Mouse (Mus musculus): ENCODE results near the gene Cpt2. TPM values are rescaled to one million over a fixed set of nuclear protein-coding genes. Genes with fewer than 3 reads are reported as not detected.

The Cpt2 gene
- polyA plus RNA-seq, 1 experiment from 2014 or later, result 52.8 TPM

GRCm38 (mm10) chr4:107904252-107904651 lies 19.2 kb downstream of the Cpt2 start:
- no peak overlapping the region for H3K9ac ChIP-seq (ENCODE audit: low read depth, low read length)
- H3K9me3 ChIP-seq (ENCODE audit: control insufficient read depth, low read length), result no peaks in the 10 kb centered on the region
- ATAC-seq (replicated peaks; ENCODE audit: low FRiP score) (peak; percentile 77), DNase-seq (ENCODE audit: low spot score) (peak; percentile 36)
- H3K4me3 ChIP-seq (ENCODE audit: low read depth, low read length), result no peak overlapping the region
- H3K27me3 ChIP-seq (replicated peaks; ENCODE audit: control insufficient read depth, insufficient read depth, low read length), result no peaks in the 10 kb centered on the region
- H3K4me1 ChIP-seq (replicated peaks; ENCODE audit: control insufficient read depth, insufficient read depth, low read length), result peaks cover 12% of the 10 kb centered on the region
- peak overlapping the region; percentile 9; the same call in 1 of the 2 replicates for H3K4me2 ChIP-seq
- H3K36me3 ChIP-seq (ENCODE audit: control insufficient read depth, insufficient read depth, low read length), result peaks cover 16% of the 10 kb centered on the region; the same call in 1 of the 2 replicates
- H3K27ac ChIP-seq (ENCODE audit: low read depth, low read length), result no peak overlapping the region
- WGBS, result 46% methylated on average over 10 of the region's 10 CpGs

GRCm38 (mm10) chr4:107900206-107900605 lies 23.2 kb downstream of the Cpt2 start:
- H3K27ac ChIP-seq (ENCODE audit: low read depth, low read length), result peak overlapping the region; percentile 76
- ATAC-seq (replicated peaks; ENCODE audit: low FRiP score) (no peak), DNase-seq (ENCODE audit: low spot score) (no peak)
- WGBS, result 84% methylated on average over 3 of the region's 3 CpGs
- no peaks in the 10 kb centered on the region for H3K9me3 ChIP-seq (ENCODE audit: control insufficient read depth, low read length)
- H3K4me1 ChIP-seq (replicated peaks; ENCODE audit: control insufficient read depth, insufficient read depth, low read length), result peaks cover 12% of the 10 kb centered on the region
- peaks cover 13% of the 10 kb centered on the region for H3K36me3 ChIP-seq (ENCODE audit: control insufficient read depth, insufficient read depth, low read length)
- H3K4me3 ChIP-seq (ENCODE audit: low read depth, low read length), result no peak overlapping the region
- no peaks in the 10 kb centered on the region for H3K27me3 ChIP-seq (replicated peaks; ENCODE audit: control insufficient read depth, insufficient read depth, low read length)
- H3K4me2 ChIP-seq, result peak overlapping the region; percentile 24; the same call in 1 of the 2 replicates
- H3K9ac ChIP-seq (ENCODE audit: low read depth, low read length), result no peak overlapping the region

GRCm38 (mm10) chr4:107899211-107899927 lies 24.0 kb downstream of the Cpt2 start:
- H3K4me1 ChIP-seq (replicated peaks; ENCODE audit: control insufficient read depth, insufficient read depth, low read length), result peaks cover 11% of the 10 kb centered on the region
- H3K4me2 ChIP-seq, result peak overlapping the region; percentile 24; the same call in 1 of the 2 replicates
- ATAC-seq (replicated peaks; ENCODE audit: low FRiP score) (peak; percentile 52; the same call in 1 of the 2 replicates), DNase-seq (ENCODE audit: low spot score) (no peak)
- no peak overlapping the region for H3K4me3 ChIP-seq (ENCODE audit: low read depth, low read length)
- WGBS, result 71% methylated on average over 5 of the region's 5 CpGs
- no peaks in the 10 kb centered on the region for H3K27me3 ChIP-seq (replicated peaks; ENCODE audit: control insufficient read depth, insufficient read depth, low read length)
- peaks cover 13% of the 10 kb centered on the region for H3K36me3 ChIP-seq (ENCODE audit: control insufficient read depth, insufficient read depth, low read length)
- H3K27ac ChIP-seq (ENCODE audit: low read depth, low read length), result peak overlapping the region; percentile 76
- H3K9ac ChIP-seq (ENCODE audit: low read depth, low read length), result no peak overlapping the region
- H3K9me3 ChIP-seq (ENCODE audit: control insufficient read depth, low read length), result no peaks in the 10 kb centered on the region

GRCm38 (mm10) chr4:107892663-107893062 lies 30.7 kb downstream of the Cpt2 start:
- H3K27ac ChIP-seq (ENCODE audit: low read depth, low read length), result no peak overlapping the region
- DNase-seq (ENCODE audit: low spot score) (no peak), ATAC-seq (replicated peaks; ENCODE audit: low FRiP score) (no peak)
- H3K36me3 ChIP-seq (ENCODE audit: control insufficient read depth, insufficient read depth, low read length), result peaks cover 25% of the 10 kb centered on the region
- no peaks in the 10 kb centered on the region for H3K27me3 ChIP-seq (replicated peaks; ENCODE audit: control insufficient read depth, insufficient read depth, low read length)
- H3K4me1 ChIP-seq (replicated peaks; ENCODE audit: control insufficient read depth, insufficient read depth, low read length), result peaks cover 15% of the 10 kb centered on the region
- no peak overlapping the region for H3K9ac ChIP-seq (ENCODE audit: low read depth, low read length)
- no peaks in the 10 kb centered on the region for H3K9me3 ChIP-seq (ENCODE audit: control insufficient read depth, low read length)
- WGBS, result 79% methylated on average over 2 of the region's 2 CpGs
- H3K4me3 ChIP-seq (ENCODE audit: low read depth, low read length), result no peak overlapping the region
- H3K4me2 ChIP-seq, result no peak overlapping the region

- peaks cover 26% of the 10 kb centered on the region for H3K36me3 ChIP-seq (ENCODE audit: control insufficient read depth, insufficient read depth, low read length)
- no peaks in the 10 kb centered on the region for H3K27me3 ChIP-seq (replicated peaks; ENCODE audit: control insufficient read depth, insufficient read depth, low read length)
- H3K27ac ChIP-seq (ENCODE audit: low read depth, low read length), result peak within 1 kb of the TSS; percentile 84
- peak within 1 kb of the TSS; percentile 67 for H3K4me3 ChIP-seq (ENCODE audit: low read depth, low read length)
- peak; percentile 93 for ATAC-seq (replicated peaks; ENCODE audit: low FRiP score)
- WGBS, result under 1% methylated on average over 46 of the region's 48 CpGs
- no peaks in the 10 kb centered on the region for H3K9me3 ChIP-seq (ENCODE audit: control insufficient read depth, low read length)
- peak within 1 kb of the TSS; percentile 63 for H3K9ac ChIP-seq (ENCODE audit: low read depth, low read length)
- H3K4me2 ChIP-seq, result peak within 1 kb of the TSS; percentile 94
- peaks cover 18% of the 10 kb centered on the region for H3K4me1 ChIP-seq (replicated peaks; ENCODE audit: control insufficient read depth, insufficient read depth, low read length)
- peak; percentile 95 for DNase-seq (ENCODE audit: low spot score)
Measured at GRCm38 (mm10) chr4:107889731-107890432, 33.5 kb downstream of the Cpt2 start, which contains the start of gene 0610037L13Rik. Gene 0610037L13Rik, plus strand, starts transcription at chr4:107889813.

GRCm38 (mm10) chr4:107889385-107889730 lies 34.1 kb downstream of the Cpt2 start:
- ATAC-seq (replicated peaks; ENCODE audit: low FRiP score) (peak; percentile 27), DNase-seq (ENCODE audit: low spot score) (no peak)
- Histone ChIP-seq H3K4me2 (peak overlapping the region; percentile 94), H3K27ac (ENCODE audit: low read depth, low read length) (peak overlapping the region; percentile 84), H3K9me3 (ENCODE audit: control insufficient read depth, low read length) (no peaks in the 10 kb centered on the region), H3K36me3 (ENCODE audit: control insufficient read depth, insufficient read depth, low read length) (peaks cover 28% of the 10 kb centered on the region), H3K27me3 (replicated peaks; ENCODE audit: control insufficient read depth, insufficient read depth, low read length) (no peaks in the 10 kb centered on the region), H3K9ac (ENCODE audit: low read depth, low read length) (peak overlapping the region; percentile 63), H3K4me3 (ENCODE audit: low read depth, low read length) (peak overlapping the region; percentile 67), H3K4me1 (replicated peaks; ENCODE audit: control insufficient read depth, insufficient read depth, low read length) (peaks cover 18% of the 10 kb centered on the region)
- WGBS, result under 1% methylated on average over 12 of the region's 12 CpGs

- Histone ChIP-seq H3K36me3 (ENCODE audit: control insufficient read depth, insufficient read depth, low read length) (peaks cover 33% of the 10 kb centered on the region), H3K27ac (ENCODE audit: low read depth, low read length) (no peak overlapping the region)
- WGBS, result 80% methylated on average over 7 of the region's 7 CpGs
Measured at GRCm38 (mm10) chr4:107886371-107886770, 37.0 kb downstream of the Cpt2 start.

GRCm38 (mm10) chr4:107881631-107882030 lies 41.8 kb downstream of the Cpt2 start:
- no peaks in the 10 kb centered on the region for H3K9me3 ChIP-seq (ENCODE audit: control insufficient read depth, low read length)
- H3K4me3 ChIP-seq (ENCODE audit: low read depth, low read length), result no peak overlapping the region
- 82% methylated on average over 1 of the region's 1 CpGs for WGBS
- no peak for DNase-seq (ENCODE audit: low spot score)
- no peak overlapping the region for H3K9ac ChIP-seq (ENCODE audit: low read depth, low read length)
- no peak for ATAC-seq (replicated peaks; ENCODE audit: low FRiP score)
- no peaks in the 10 kb centered on the region for H3K27me3 ChIP-seq (replicated peaks; ENCODE audit: control insufficient read depth, insufficient read depth, low read length)
- H3K4me1 ChIP-seq (replicated peaks; ENCODE audit: control insufficient read depth, insufficient read depth, low read length), result peaks cover 10% of the 10 kb centered on the region; the same call in 1 of the 2 replicates
- no peak overlapping the region for H3K27ac ChIP-seq (ENCODE audit: low read depth, low read length)
- peaks cover 30% of the 10 kb centered on the region; the same call in 1 of the 2 replicates for H3K36me3 ChIP-seq (ENCODE audit: control insufficient read depth, insufficient read depth, low read length)
- no peak overlapping the region for H3K4me2 ChIP-seq

More at GRCm38 (mm10) chr4:107886371-107886770, 37.0 kb downstream of the Cpt2 start:
- ATAC-seq (replicated peaks; ENCODE audit: low FRiP score) (no peak), DNase-seq (ENCODE audit: low spot score) (no peak)
- peaks cover 18% of the 10 kb centered on the region for H3K4me1 ChIP-seq (replicated peaks; ENCODE audit: control insufficient read depth, insufficient read depth, low read length)
- H3K4me2 ChIP-seq, result no peak overlapping the region
- H3K4me3 ChIP-seq (ENCODE audit: low read depth, low read length), result no peak overlapping the region
- no peak overlapping the region for H3K9ac ChIP-seq (ENCODE audit: low read depth, low read length)
- no peaks in the 10 kb centered on the region for H3K9me3 ChIP-seq (ENCODE audit: control insufficient read depth, low read length)
- H3K27me3 ChIP-seq (replicated peaks; ENCODE audit: control insufficient read depth, insufficient read depth, low read length), result no peaks in the 10 kb centered on the region
